Mouse (Mus musculus) myocyte (in vitro differentiated cells): ENCODE measurements around the gene Cdk17. TPM values are rescaled to one million over a fixed set of nuclear protein-coding genes. Genes with fewer than 3 reads are reported as not detected.

ENCODE experiments used
- H3K27me3 ChIP-seq: one replicate; pipeline ENCODE4 v1.6.1; 2011; ENCODE audit not compliant: control insufficient read depth, insufficient read depth, insufficient read length
- H3K36me3 ChIP-seq: one replicate; pipeline ENCODE4 v1.6.1; 2011; ENCODE audit not compliant: control insufficient read depth, insufficient read depth
- H3K4me2 ChIP-seq: one replicate; pipeline ENCODE4 v1.6.1; 2011; ENCODE audit warnings: low read depth, control low read depth
- H3K4me3 ChIP-seq: one replicate; pipeline ENCODE4 v1.5.1; 2011; ENCODE audit warnings: mild to moderate bottlenecking, control low read depth, moderate library complexity
- H3K79me2 ChIP-seq: one replicate; pipeline ENCODE4 v1.6.1; 2011; ENCODE audit not compliant: control insufficient read depth, insufficient read depth
- H3ac ChIP-seq: one replicate; pipeline ENCODE4 v1.6.1; 2011; ENCODE audit not compliant: control insufficient read depth, insufficient read length
- CEBPB ChIP-seq: IDR thresholded peaks from 2 replicates; pipeline ENCODE4 v1.6.1; 2011; ENCODE audit warnings: mild to moderate bottlenecking, moderate library complexity; ENCODE audit not compliant: poor library complexity, insufficient read depth, severe bottlenecking
- E2F4 ChIP-seq: IDR thresholded peaks from one replicate; pipeline ENCODE4 v1.6.1; 2011; ENCODE audit warnings: mild to moderate bottlenecking, control low read depth, moderate library complexity; ENCODE audit not compliant: insufficient read depth
- MAX ChIP-seq: IDR thresholded peaks from one replicate; pipeline ENCODE4 v1.6.1; 2011; ENCODE audit warnings: low read depth, mild to moderate bottlenecking, control low read depth
- MYOD1 ChIP-seq, 3 experiments: IDR thresholded peaks; one replicate each; pipeline ENCODE4 v1.6.1; 2011; ENCODE audit warnings: control low read depth in 2 of 3, low read depth in 2 of 3, mild to moderate bottlenecking in 2 of 3, moderate library complexity in 1 of 3; ENCODE audit not compliant: insufficient read length in 2 of 3, control insufficient read depth in 1 of 3
- MYOG ChIP-seq, 3 experiments: IDR thresholded peaks; one replicate each; pipeline ENCODE4 v1.6.1; 2011; ENCODE audit warnings: control low read depth in 2 of 3, low read depth in 2 of 3, mild to moderate bottlenecking in 2 of 3; ENCODE audit not compliant: insufficient read length in 2 of 3, control insufficient read depth in 1 of 3, insufficient read depth in 1 of 3
- POLR2A ChIP-seq: IDR thresholded peaks from one replicate; pipeline ENCODE4 v1.6.1; 2011; ENCODE audit warnings: low read depth, mild to moderate bottlenecking, control low read depth, moderate library complexity; ENCODE audit not compliant: insufficient read length
- POLR2AphosphoS2 ChIP-seq: IDR thresholded peaks from one replicate; pipeline ENCODE4 v1.6.1; 2011; ENCODE audit warnings: low read depth, control low read depth; ENCODE audit not compliant: insufficient read length
- REST ChIP-seq: IDR thresholded peaks from one replicate; pipeline ENCODE4 v1.6.1; 2011; ENCODE audit warnings: mild to moderate bottlenecking, control low read depth, moderate library complexity; ENCODE audit not compliant: insufficient read depth, insufficient read length
- SRF ChIP-seq: IDR thresholded peaks from one replicate; pipeline ENCODE4 v1.6.1; 2011; ENCODE audit warnings: low read depth; ENCODE audit not compliant: control insufficient read depth, insufficient read length
- TCF12 ChIP-seq: IDR thresholded peaks from one replicate; pipeline ENCODE4 v1.6.1; 2011; ENCODE audit warnings: mild to moderate bottlenecking, control low read depth; ENCODE audit not compliant: poor library complexity, insufficient read depth, severe bottlenecking
- TCF3 ChIP-seq: IDR thresholded peaks from one replicate; pipeline ENCODE4 v1.6.1; 2011; ENCODE audit warnings: low read depth, control low read depth; ENCODE audit not compliant: insufficient read length
- USF1 ChIP-seq: IDR thresholded peaks from one replicate; pipeline ENCODE4 v1.6.1; 2011; ENCODE audit warnings: low read depth, mild to moderate bottlenecking, control low read depth, moderate library complexity
- polyA plus RNA-seq: library from polyadenylated mRNA; unstranded; fragments of >200 nt; fragmentation: generic; extraction: Trizol; gene quantifications from one replicate; pipeline ENCODE4 v1.2.1, GENCODE M21; 2012; ENCODE audit warnings: missing spikeins

Gene Cdk17
- polyA plus RNA-seq, 1 experiment = 11.8 TPM

DNA sequence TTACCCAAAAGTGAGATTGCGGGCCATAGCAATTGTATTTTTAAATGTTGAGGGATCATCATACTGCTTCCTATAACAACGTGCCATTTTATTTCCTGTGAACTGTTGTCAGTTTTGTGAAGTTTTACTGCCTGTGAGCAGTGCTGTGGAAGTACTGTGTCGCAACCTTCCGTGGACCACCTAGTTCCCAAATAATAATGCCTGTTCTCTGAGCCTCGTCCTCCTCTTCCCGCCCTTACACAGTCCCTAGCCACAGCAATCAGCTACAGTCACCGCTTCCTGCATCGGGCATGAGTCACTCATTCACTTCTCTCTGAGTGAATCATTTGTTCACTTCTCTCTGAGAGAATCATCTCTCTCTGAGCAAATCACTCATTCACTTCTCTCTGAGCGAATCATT lies 74.0 kb downstream of the Cdk17 start:
- Histone ChIP-seq H3K27me3 (no peaks in the 10 kb centered on the region), H3K4me2 (no peak overlapping the region), H3ac (no peak overlapping the region), H3K4me3 (no peak overlapping the region), H3K36me3 (peaks cover 72% of the 10 kb centered on the region), H3K79me2 (peaks cover 8% of the 10 kb centered on the region)
- no peak for TF ChIP-seq SRF
- TF ChIP-seq TCF3 = no peak
- TF ChIP-seq POLR2AphosphoS2 = no peak
- TF ChIP-seq MAX = no peak
- TF ChIP-seq MYOG (IDR thresholded peaks at IDR 0.05; ENCODE audit: control insufficient read depth in 1 of 3, insufficient read depth in 1 of 3, insufficient read length in 2 of 3, low read depth in 2 of 3) = no peak
- TF ChIP-seq REST = no peak
- TF ChIP-seq MYOD1 (IDR thresholded peaks at IDR 0.05; ENCODE audit: control insufficient read depth in 1 of 3, insufficient read length in 2 of 3, low read depth in 2 of 3) = no peak
- TF ChIP-seq CEBPB = no peak
- no peak for TF ChIP-seq E2F4
- TF ChIP-seq USF1 = no peak
- TF ChIP-seq TCF12 = no peak
- TF ChIP-seq POLR2A = no peak

DNA sequence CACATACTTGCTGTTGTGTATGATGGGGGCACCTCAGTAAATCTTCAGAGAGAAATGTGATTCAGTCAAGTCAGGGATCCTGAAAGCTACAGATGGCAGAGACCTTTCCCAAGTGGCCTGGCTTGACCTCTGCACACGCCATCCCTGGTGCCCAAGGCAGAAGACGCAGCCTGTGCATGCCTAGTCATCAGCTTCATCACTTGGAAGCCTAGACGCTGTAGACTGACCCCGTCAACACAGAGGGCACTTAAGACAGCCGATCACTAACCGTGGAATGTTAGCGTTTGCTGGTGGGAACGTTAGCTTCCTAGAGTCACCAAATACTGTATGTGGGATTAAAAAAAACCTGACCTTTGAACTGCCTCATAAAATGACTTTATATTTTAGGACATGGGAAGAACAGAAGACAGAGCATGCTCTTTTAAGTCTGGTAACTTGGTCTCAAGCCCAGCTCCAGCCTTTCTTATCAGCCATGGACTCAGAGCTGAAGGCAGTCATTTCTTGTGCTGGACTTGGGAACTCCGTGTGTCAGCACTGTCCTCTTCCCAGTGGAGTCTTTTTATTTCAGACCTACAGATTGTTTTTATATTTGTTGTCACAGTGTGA lies 78.6 kb downstream of the Cdk17 start:
- TF ChIP-seq POLR2AphosphoS2 (no peak), MYOD1 (IDR thresholded peaks at IDR 0.05; ENCODE audit: control insufficient read depth in 1 of 3, insufficient read length in 2 of 3, low read depth in 2 of 3) (no peak), MYOG (IDR thresholded peaks at IDR 0.05; ENCODE audit: control insufficient read depth in 1 of 3, insufficient read depth in 1 of 3, insufficient read length in 2 of 3, low read depth in 2 of 3) (no peak), MAX (no peak), CEBPB (no peak), E2F4 (no peak), USF1 (no peak), TCF3 (no peak), TCF12 (no peak), POLR2A (no peak), SRF (no peak), REST (no peak)

DNA sequence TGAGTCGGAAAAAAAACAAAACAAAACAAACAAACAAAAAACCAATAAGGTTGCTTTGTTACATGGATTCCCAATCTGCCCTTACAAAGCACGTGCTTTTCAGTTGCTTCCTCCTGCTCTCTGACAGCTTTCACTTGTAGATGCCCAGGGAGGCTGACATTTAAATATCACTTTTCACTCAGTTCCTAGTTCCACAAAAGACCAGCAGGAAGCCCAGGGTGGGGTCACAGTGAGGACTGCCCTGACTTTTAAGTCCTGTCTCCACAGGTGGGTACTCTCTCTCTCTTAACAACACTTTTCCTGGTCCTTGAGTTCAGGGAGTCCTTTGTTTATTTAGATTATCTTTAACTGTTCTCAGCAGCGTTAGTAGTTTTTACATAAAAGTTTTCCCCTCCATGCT lies 81.5 kb downstream of the Cdk17 start:
- Histone ChIP-seq H3K79me2 (no peaks in the 10 kb centered on the region), H3ac (no peak overlapping the region), H3K4me2 (no peak overlapping the region), H3K36me3 (peaks cover 39% of the 10 kb centered on the region), H3K27me3 (no peaks in the 10 kb centered on the region), H3K4me3 (no peak overlapping the region)
- TF ChIP-seq POLR2A (no peak), POLR2AphosphoS2 (no peak), TCF3 (no peak), E2F4 (no peak), MAX (no peak), USF1 (no peak), TCF12 (no peak), MYOG (IDR thresholded peaks at IDR 0.05; ENCODE audit: control insufficient read depth in 1 of 3, insufficient read depth in 1 of 3, insufficient read length in 2 of 3, low read depth in 2 of 3) (no peak), MYOD1 (IDR thresholded peaks at IDR 0.05; ENCODE audit: control insufficient read depth in 1 of 3, insufficient read length in 2 of 3, low read depth in 2 of 3) (no peak), SRF (no peak), CEBPB (no peak), REST (no peak)

More for the DNA sequence above, 78.6 kb downstream of the Cdk17 start:
- H3K4me2 ChIP-seq = no peak overlapping the region
- H3ac ChIP-seq = no peak overlapping the region
- no peaks in the 10 kb centered on the region for H3K79me2 ChIP-seq
- H3K36me3 ChIP-seq = peaks cover 65% of the 10 kb centered on the region
- H3K27me3 ChIP-seq = no peaks in the 10 kb centered on the region
- no peak overlapping the region for H3K4me3 ChIP-seq

DNA sequence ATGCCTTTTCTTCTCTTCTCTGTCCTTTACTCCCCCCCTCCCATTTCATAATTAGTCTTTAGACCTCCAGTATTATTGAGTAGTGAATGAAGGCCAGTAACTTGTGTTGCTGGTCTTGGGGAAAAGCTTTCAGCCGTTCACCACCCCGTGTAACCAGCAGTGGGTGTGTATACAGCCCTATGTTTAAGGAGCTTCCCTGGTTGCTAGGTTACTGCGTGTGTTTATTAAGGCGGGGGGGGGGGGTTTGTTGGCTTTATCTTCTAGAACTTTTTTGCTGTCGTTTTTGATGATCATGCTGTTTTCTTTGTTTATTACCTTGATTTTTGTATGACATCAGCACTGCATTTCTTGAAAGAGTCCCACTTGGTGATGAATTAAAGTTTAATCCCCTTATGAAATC lies 82.2 kb downstream of the Cdk17 start:
- Histone ChIP-seq H3K27me3 (no peaks in the 10 kb centered on the region), H3K36me3 (peaks cover 32% of the 10 kb centered on the region), H3K4me2 (no peak overlapping the region), H3K79me2 (no peaks in the 10 kb centered on the region), H3ac (no peak overlapping the region), H3K4me3 (no peak overlapping the region)
- no peak for TF ChIP-seq CEBPB
- no peak for TF ChIP-seq TCF12
- TF ChIP-seq POLR2AphosphoS2 = no peak
- no peak for TF ChIP-seq MYOD1 (IDR thresholded peaks at IDR 0.05; ENCODE audit: control insufficient read depth in 1 of 3, insufficient read length in 2 of 3, low read depth in 2 of 3)
- no peak for TF ChIP-seq USF1
- TF ChIP-seq TCF3 = no peak
- TF ChIP-seq REST = no peak
- no peak for TF ChIP-seq MYOG (IDR thresholded peaks at IDR 0.05; ENCODE audit: control insufficient read depth in 1 of 3, insufficient read depth in 1 of 3, insufficient read length in 2 of 3, low read depth in 2 of 3)
- TF ChIP-seq E2F4 = no peak
- TF ChIP-seq POLR2A = no peak
- TF ChIP-seq MAX = no peak
- TF ChIP-seq SRF = no peak
